Mouse (Mus musculus): Measurements from ENCODE around the gene Pde1a. TPM values are rescaled to one million over a fixed set of nuclear protein-coding genes. Genes with fewer than 3 reads are reported as not detected.

Pde1a gene
- total RNA-seq, 1 experiment: 0.31 TPM

DNA sequence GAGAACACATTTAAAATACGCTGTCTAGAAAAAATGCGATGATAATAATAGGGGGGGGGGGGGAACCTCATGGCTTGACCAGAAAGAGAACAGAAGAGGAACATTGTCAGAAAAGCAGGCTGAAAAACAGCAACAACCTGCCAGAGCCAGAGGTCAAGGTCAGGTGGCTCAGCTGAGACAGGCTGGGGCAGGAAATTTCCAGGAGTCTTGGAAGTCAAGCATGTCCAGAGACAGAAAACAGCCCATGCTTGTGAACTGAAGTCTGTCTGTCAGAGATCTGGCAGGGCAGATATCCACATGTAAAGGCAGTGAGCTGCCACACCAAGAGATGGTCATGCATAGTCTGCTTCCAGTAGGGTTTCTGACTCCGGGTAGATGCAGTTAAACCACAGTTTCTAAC, 147.5 kb downstream of the Pde1a start:
- Histone ChIP-seq H3K36me3 (ENCODE audit: control insufficient read depth, insufficient read depth, low read length, poor library complexity, severe bottlenecking) (no peaks in the 10 kb centered on the region), H3K9me3 (ENCODE audit: control insufficient read depth, insufficient read depth, low read depth, low read length) (no peaks in the 10 kb centered on the region), H3K4me3 (ENCODE audit: insufficient read depth in 1 of 2, low read depth in 1 of 2, low read length in 2 of 2, poor library complexity in 1 of 2, severe bottlenecking in 1 of 2) (no peak overlapping the region), H3K27ac (ENCODE audit: insufficient read depth, low read depth, low read length, poor library complexity, severe bottlenecking) (no peak overlapping the region), H3K9ac (ENCODE audit: insufficient read depth, low read depth, low read length, poor library complexity, severe bottlenecking) (no peak overlapping the region), H3K4me1 (ENCODE audit: control insufficient read depth in 2 of 2, insufficient read depth in 2 of 2, low read length in 2 of 2, poor library complexity in 1 of 2) (no peaks in the 10 kb centered on the region)
- no peak for DNase-seq (ENCODE audit: low read depth, low spot score)
- in situ Hi-C loops (cut with MboI; ENCODE audit: low sequenced_read_pairs in 2 of 2, unreplicated experiment in 2 of 2): no loop called here
- no peak for TF ChIP-seq ZC3H11A (IDR thresholded peaks at IDR 0.05; ENCODE audit: borderline replicate concordance, low read depth, low read length)
- no peak for TF ChIP-seq ZNF384 (IDR thresholded peaks at IDR 0.05; ENCODE audit: low read depth, low read length)
- TF ChIP-seq MAFK (IDR thresholded peaks at IDR 0.05; ENCODE audit: insufficient read depth, low read depth, low read length): no peak
- TF ChIP-seq CHD2 (IDR thresholded peaks at IDR 0.05; ENCODE audit: low read depth, low read length): no peak
- TF ChIP-seq HCFC1 (IDR thresholded peaks at IDR 0.05; ENCODE audit: borderline replicate concordance, insufficient read depth, low read length): no peak

DNA sequence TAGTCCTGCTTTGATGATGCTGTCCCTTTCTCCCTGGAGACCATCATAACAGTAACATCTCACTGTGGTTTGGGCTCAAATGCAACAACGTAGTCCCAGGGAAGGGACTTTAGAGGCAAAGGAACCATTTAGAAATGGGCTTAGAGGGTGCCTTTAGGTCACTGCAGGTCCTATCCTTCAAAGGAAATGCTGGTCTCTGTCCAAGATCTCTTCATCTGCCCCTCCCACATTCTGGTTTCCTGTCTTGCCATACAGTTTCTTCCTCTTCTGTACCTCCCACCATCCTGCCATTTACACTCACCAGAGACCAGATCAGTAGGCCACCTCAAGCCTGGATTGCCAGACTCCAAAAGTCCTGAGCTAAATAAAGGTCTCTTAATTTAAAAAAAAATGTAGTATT, 150.3 kb downstream of the Pde1a start:
- H3K36me3 ChIP-seq (ENCODE audit: control insufficient read depth, insufficient read depth, low read length, poor library complexity, severe bottlenecking): no peaks in the 10 kb centered on the region
- H3K4me3 ChIP-seq (ENCODE audit: insufficient read depth in 1 of 2, low read depth in 1 of 2, low read length in 2 of 2, poor library complexity in 1 of 2, severe bottlenecking in 1 of 2): no peak overlapping the region
- no peak overlapping the region for H3K9ac ChIP-seq (ENCODE audit: insufficient read depth, low read depth, low read length, poor library complexity, severe bottlenecking)
- no peaks in the 10 kb centered on the region for H3K9me3 ChIP-seq (ENCODE audit: control insufficient read depth, insufficient read depth, low read depth, low read length)
- TF ChIP-seq ZNF384 (IDR thresholded peaks at IDR 0.05; ENCODE audit: low read depth, low read length): no peak
- TF ChIP-seq HCFC1 (IDR thresholded peaks at IDR 0.05; ENCODE audit: borderline replicate concordance, insufficient read depth, low read length): no peak
- no peak for TF ChIP-seq MAFK (IDR thresholded peaks at IDR 0.05; ENCODE audit: insufficient read depth, low read depth, low read length)
- TF ChIP-seq CHD2 (IDR thresholded peaks at IDR 0.05; ENCODE audit: low read depth, low read length): no peak
- TF ChIP-seq ZC3H11A (IDR thresholded peaks at IDR 0.05; ENCODE audit: borderline replicate concordance, low read depth, low read length): no peak
- H3K4me1 ChIP-seq (ENCODE audit: control insufficient read depth in 2 of 2, insufficient read depth in 2 of 2, low read length in 2 of 2, poor library complexity in 1 of 2): no peaks in the 10 kb centered on the region
- in situ Hi-C loops (cut with MboI; ENCODE audit: low sequenced_read_pairs in 2 of 2, unreplicated experiment in 2 of 2): no loop called here
- no peak for DNase-seq (ENCODE audit: low read depth, low spot score)
- H3K27ac ChIP-seq (ENCODE audit: insufficient read depth, low read depth, low read length, poor library complexity, severe bottlenecking): no peak overlapping the region

DNA sequence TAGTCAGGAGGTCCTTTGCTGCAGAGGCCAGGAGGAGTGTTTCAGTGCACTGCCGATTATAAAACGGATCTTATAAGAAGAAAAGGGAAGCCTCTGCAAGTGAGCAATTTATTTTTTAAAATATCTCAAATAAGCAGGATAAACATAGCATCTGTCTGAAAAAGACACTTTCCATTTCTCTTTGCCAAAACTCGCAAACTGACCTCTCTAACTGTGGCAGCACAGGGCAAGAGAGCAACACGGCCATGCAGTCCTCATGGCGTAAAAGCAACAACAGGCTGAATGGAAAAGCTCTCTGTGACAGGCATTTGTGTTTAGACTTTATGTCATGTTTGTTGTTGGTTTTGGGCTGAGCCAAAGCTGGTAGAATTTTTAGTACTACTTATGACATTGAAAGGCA, 152.0 kb downstream of the Pde1a start:
- H3K4me3 ChIP-seq (ENCODE audit: insufficient read depth in 1 of 2, low read depth in 1 of 2, low read length in 2 of 2, poor library complexity in 1 of 2, severe bottlenecking in 1 of 2): no peak overlapping the region
- H3K9me3 ChIP-seq (ENCODE audit: control insufficient read depth, insufficient read depth, low read depth, low read length): no peaks in the 10 kb centered on the region
- H3K4me1 ChIP-seq (ENCODE audit: control insufficient read depth in 2 of 2, insufficient read depth in 2 of 2, low read length in 2 of 2, poor library complexity in 1 of 2): no peaks in the 10 kb centered on the region
- H3K27ac ChIP-seq (ENCODE audit: insufficient read depth, low read depth, low read length, poor library complexity, severe bottlenecking): no peak overlapping the region
- H3K36me3 ChIP-seq (ENCODE audit: control insufficient read depth, insufficient read depth, low read length, poor library complexity, severe bottlenecking): no peaks in the 10 kb centered on the region
- DNase-seq (ENCODE audit: low read depth, low spot score): no peak
- no peak overlapping the region for H3K9ac ChIP-seq (ENCODE audit: insufficient read depth, low read depth, low read length, poor library complexity, severe bottlenecking)
- in situ Hi-C loops (cut with MboI; ENCODE audit: low sequenced_read_pairs in 2 of 2, unreplicated experiment in 2 of 2): no loop called here
- TF ChIP-seq HCFC1 (IDR thresholded peaks at IDR 0.05; ENCODE audit: borderline replicate concordance, insufficient read depth, low read length) (no peak), MAFK (IDR thresholded peaks at IDR 0.05; ENCODE audit: insufficient read depth, low read depth, low read length) (no peak), ZNF384 (IDR thresholded peaks at IDR 0.05; ENCODE audit: low read depth, low read length) (no peak), ZC3H11A (IDR thresholded peaks at IDR 0.05; ENCODE audit: borderline replicate concordance, low read depth, low read length) (no peak), CHD2 (IDR thresholded peaks at IDR 0.05; ENCODE audit: low read depth, low read length) (no peak)

DNA sequence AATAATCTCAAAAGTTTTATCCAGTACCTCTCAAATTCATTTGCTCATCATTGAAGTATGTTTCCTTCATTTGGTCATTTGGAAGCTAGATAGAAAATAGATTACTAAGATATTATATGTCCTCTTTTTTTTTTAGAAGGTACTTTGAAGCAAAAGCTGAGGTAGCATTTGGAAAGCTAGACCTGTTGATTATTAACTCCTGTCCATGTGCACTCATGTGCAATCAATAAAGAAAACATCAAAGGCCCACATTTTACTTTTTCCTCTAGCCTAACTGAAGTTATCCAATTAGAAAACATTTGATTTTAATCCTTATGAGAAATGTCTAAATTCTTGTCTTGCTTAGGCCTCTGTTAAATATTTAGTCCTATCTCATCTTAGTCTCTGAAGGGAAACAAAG, 153.3 kb downstream of the Pde1a start:
- Histone ChIP-seq H3K9me3 (ENCODE audit: control insufficient read depth, insufficient read depth, low read depth, low read length) (no peaks in the 10 kb centered on the region), H3K27ac (ENCODE audit: insufficient read depth, low read depth, low read length, poor library complexity, severe bottlenecking) (no peak overlapping the region), H3K36me3 (ENCODE audit: control insufficient read depth, insufficient read depth, low read length, poor library complexity, severe bottlenecking) (no peaks in the 10 kb centered on the region), H3K4me3 (ENCODE audit: insufficient read depth in 1 of 2, low read depth in 1 of 2, low read length in 2 of 2, poor library complexity in 1 of 2, severe bottlenecking in 1 of 2) (no peak overlapping the region), H3K4me1 (ENCODE audit: control insufficient read depth in 2 of 2, insufficient read depth in 2 of 2, low read length in 2 of 2, poor library complexity in 1 of 2) (no peaks in the 10 kb centered on the region), H3K9ac (ENCODE audit: insufficient read depth, low read depth, low read length, poor library complexity, severe bottlenecking) (no peak overlapping the region)
- DNase-seq (ENCODE audit: low read depth, low spot score): no peak
- no peak for TF ChIP-seq CHD2 (IDR thresholded peaks at IDR 0.05; ENCODE audit: low read depth, low read length)
- no peak for TF ChIP-seq MAFK (IDR thresholded peaks at IDR 0.05; ENCODE audit: insufficient read depth, low read depth, low read length)
- no peak for TF ChIP-seq HCFC1 (IDR thresholded peaks at IDR 0.05; ENCODE audit: borderline replicate concordance, insufficient read depth, low read length)
- no peak for TF ChIP-seq ZNF384 (IDR thresholded peaks at IDR 0.05; ENCODE audit: low read depth, low read length)
- TF ChIP-seq ZC3H11A (IDR thresholded peaks at IDR 0.05; ENCODE audit: borderline replicate concordance, low read depth, low read length): no peak
- in situ Hi-C loops (cut with MboI; ENCODE audit: low sequenced_read_pairs in 2 of 2, unreplicated experiment in 2 of 2): no loop called here

DNA sequence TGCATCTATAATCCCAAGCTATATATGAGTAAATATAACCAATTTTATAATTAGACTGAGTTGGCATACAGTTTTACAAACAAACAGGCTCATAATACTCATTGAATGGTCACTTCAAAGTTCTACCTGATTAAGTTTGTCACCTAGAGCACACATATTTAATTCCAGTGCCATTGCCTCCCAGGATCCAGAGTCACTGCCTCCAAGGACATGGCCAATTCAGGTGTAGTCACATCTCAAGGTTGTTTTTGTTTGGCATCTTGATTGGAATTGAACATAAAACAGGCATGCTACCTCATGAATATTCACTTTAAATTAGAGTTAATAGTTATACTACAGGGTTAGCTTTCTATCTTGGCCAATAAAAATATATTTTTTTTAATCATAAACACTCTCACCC, 157.0 kb downstream of the Pde1a start:
- no peak for DNase-seq (ENCODE audit: low read depth, low spot score)
- Histone ChIP-seq H3K9ac (ENCODE audit: insufficient read depth, low read depth, low read length, poor library complexity, severe bottlenecking) (no peak overlapping the region), H3K4me3 (ENCODE audit: insufficient read depth in 1 of 2, low read depth in 1 of 2, low read length in 2 of 2, poor library complexity in 1 of 2, severe bottlenecking in 1 of 2) (no peak overlapping the region), H3K36me3 (ENCODE audit: control insufficient read depth, insufficient read depth, low read length, poor library complexity, severe bottlenecking) (no peaks in the 10 kb centered on the region), H3K9me3 (ENCODE audit: control insufficient read depth, insufficient read depth, low read depth, low read length) (no peaks in the 10 kb centered on the region), H3K27ac (ENCODE audit: insufficient read depth, low read depth, low read length, poor library complexity, severe bottlenecking) (no peak overlapping the region), H3K4me1 (ENCODE audit: control insufficient read depth in 2 of 2, insufficient read depth in 2 of 2, low read length in 2 of 2, poor library complexity in 1 of 2) (no peaks in the 10 kb centered on the region)
- in situ Hi-C loops (cut with MboI; ENCODE audit: low sequenced_read_pairs in 2 of 2, unreplicated experiment in 2 of 2): no loop called here
- TF ChIP-seq MAFK (IDR thresholded peaks at IDR 0.05; ENCODE audit: insufficient read depth, low read depth, low read length) (no peak), ZNF384 (IDR thresholded peaks at IDR 0.05; ENCODE audit: low read depth, low read length) (no peak), HCFC1 (IDR thresholded peaks at IDR 0.05; ENCODE audit: borderline replicate concordance, insufficient read depth, low read length) (no peak), ZC3H11A (IDR thresholded peaks at IDR 0.05; ENCODE audit: borderline replicate concordance, low read depth, low read length) (no peak), CHD2 (IDR thresholded peaks at IDR 0.05; ENCODE audit: low read depth, low read length) (no peak)

Measured in ES-E14 (cell line).